Mouse (Mus musculus): ENCODE data around the gene Rnf144a.

- TF ChIP-seq POLR2A (IDR thresholded peaks at IDR 0.05; ENCODE audit: control insufficient read depth, low read depth, low read length), result no peak
- TF ChIP-seq CTCF (IDR thresholded peaks at IDR 0.05; ENCODE audit: control insufficient read depth, insufficient read depth, insufficient replicate concordance, low read depth, low read length), result no peak
These were observed 38.3 kb downstream of the Rnf144a start for GRCm38 (mm10) chr12:26376541-26377323.

All from testis, adult 2 months (tissue).